Mouse (Mus musculus): ENCODE measurements at regions not wholly inside any gene's neighbourhood (a gene's known extent, or its start where the extent isn't known, plus 50 kb on each side); places are given as distances from the start of the nearest gene placed in this dataset.

DNA sequence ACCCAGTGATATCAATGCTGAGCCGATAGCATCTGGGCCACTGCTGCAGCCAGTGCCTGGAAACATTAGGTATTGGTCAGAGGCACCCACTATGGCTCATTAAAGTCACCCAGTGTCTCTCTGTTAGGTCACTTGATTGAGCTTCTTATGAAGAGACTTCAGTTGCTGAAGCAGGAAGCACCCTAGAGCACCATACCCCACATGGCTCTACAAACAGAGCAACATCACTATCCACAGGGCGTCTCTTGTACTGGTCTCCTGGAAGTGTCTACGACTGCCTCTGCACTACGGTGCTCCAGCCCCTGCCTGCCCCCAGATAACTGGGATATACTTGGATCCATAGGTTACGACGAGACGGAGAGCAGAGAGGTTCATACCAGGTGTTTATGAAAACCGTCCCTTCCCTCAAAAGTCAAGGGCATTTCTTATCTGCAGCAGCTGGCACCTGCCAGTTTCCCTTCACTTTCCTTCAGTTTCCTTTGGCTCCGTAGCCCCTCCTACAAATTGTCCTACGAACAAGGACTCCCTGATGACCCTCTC, 100.6 kb upstream of the Fut8 start:
- no peak for ATAC-seq (ENCODE audit: poor library complexity, severe bottlenecking)

DNA sequence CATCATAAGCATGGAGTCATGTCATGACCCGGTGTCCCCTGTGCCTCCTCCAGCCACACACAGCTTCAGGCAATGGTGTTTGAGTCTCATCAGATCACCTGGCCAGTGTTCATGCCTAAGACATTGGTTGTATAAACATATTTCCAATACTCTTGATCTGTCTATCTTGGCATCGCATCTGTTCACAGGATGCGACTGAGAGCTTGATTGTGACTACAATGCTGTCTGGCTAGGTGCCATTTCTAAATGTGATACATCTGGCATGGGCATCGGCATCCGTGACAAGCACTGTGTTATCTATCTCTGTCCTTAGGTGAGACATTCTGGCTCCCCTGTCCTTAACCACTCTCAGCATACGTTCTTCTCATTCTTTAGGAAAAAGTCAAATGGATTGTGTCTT, 102.3 kb upstream of the Fut8 start:
- ATAC-seq (ENCODE audit: poor library complexity, severe bottlenecking), result no peak

DNA sequence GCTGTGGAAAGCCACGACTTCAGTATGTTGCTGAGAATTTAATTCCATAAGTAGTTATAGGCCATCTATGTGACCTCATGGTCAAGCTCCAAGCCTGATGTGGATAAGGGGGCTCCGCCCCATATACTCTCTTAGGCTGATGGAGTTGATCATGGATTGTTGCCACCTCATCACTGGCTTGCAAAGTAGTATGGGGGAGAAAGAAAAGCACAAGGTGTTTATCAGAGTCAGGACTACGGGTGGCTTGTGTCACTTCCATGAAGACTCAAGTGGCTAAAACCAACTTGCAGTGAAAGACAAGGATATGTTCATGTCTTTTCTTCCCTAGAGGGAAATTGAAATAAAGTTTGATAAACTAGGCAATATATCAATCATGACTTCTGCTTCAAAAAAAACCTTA, 102.9 kb upstream of the Fut8 start:
- no peak for ATAC-seq (ENCODE audit: poor library complexity, severe bottlenecking)

DNA sequence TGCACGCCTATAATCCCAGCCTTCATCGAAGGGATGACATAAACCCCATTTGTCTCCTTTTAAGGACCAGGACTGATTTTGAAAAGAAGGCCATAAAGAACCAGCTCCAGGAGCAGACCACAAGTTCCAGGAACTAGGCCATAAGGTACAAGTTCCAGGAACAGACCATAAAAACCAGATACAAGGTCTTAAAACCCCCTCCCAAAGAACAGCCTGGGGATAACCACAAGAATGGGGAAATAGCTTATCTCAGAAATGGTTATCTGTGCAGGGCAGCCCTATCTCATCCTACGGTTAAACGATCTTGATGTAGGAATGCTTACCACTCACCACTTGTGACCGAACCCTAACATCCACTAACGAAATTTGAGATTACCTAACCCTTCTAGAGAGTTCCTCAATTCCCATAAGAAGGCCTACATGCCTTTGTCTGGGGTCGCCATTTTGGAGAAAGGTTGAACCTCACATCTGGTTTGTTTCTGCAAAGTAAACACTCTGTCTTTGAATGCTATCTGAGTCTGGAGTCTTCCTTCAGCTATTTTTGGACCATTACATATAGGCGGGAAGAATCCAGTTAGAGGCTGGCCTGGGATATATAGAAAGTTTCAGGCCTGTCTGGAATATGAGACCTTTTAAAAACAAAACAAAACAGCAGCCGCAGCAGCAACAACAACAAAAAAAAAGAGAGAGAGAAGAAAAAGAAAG, 103.5 kb upstream of the Fut8 start:
- ATAC-seq (ENCODE audit: poor library complexity, severe bottlenecking), result peak; percentile 38

DNA sequence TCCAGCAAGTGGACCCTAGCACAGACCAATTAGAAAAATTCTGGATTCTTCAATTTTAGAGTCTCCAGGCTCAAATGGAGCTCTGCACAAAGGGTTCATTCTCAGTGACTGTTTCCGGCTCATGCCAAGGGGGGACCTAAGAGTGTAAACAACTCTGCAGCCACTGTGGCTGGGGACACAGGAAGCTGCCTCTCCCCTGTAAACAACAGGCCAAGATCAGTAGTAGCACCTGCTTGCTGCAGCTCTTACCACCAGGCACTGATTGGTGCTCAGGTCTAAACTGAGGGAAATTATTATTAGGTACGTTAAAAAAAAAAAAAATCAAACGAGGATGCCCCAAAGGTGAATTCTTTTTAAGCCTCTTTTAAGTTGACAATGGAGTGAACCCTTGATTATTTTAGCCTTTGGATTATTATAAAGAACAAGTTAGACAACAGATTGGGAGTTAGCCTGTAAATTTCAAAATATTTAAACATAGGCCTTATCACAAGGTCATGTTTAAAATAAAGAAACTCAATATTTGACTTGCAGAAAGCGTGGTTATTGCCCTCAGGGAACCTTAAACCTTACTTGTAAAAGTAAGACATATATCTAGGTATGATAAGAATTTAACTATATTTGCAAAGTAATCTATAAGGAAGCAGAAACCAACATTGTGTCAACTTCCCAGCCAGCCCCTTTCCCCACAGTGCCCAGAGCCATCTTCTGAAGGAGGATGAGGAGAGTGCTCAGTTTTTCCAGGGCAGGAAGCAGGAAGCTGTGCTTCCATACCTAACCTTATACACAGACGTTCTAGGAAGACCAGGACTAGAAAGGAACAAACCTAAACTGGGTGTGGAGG, 104.2 kb upstream of the Fut8 start:
- ATAC-seq (ENCODE audit: poor library complexity, severe bottlenecking), result no peak

DNA sequence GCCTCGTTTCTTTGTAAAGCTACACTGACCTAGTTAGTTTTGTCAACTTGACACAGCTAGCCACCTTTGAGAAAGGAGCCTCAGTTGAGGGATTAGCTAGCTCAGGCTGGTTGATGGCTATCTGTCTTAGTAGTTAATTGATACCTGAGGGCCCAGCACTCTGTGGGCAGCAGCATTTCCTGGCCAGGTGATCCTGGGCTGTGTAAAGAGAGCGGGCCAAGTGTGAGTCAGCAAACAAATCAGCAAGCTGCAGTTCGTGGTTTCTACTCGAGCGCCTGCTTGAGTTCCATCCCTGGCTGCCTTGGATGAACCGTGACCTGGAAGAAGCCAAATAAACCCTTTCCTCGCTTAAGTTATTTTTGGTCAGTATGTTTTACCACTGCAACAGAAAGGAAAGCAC, 106.6 kb upstream of the Fut8 start:
- peak; percentile 41 for ATAC-seq (ENCODE audit: poor library complexity, severe bottlenecking)

DNA sequence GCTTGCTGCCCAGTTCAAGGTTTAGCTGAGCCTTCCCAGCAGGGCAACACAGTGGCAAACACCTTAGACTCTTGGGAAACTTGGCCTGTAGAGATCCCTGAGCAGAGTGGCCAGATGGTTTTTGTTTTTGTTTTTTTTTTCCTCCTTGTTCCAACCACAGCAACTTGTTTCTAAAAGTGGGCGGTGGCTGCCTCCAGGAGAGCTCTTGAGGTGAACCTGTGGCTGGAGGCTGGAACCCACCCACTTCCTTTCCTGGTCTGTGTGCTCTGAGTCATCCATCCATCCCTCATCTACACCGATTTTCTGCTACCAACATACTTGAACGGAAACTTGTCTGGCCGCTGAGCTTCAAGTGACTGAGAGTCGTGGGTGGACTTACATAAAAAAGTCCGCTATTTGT, 107.4 kb upstream of the Fut8 start:
- ATAC-seq (ENCODE audit: poor library complexity, severe bottlenecking), result peak; percentile 60

DNA sequence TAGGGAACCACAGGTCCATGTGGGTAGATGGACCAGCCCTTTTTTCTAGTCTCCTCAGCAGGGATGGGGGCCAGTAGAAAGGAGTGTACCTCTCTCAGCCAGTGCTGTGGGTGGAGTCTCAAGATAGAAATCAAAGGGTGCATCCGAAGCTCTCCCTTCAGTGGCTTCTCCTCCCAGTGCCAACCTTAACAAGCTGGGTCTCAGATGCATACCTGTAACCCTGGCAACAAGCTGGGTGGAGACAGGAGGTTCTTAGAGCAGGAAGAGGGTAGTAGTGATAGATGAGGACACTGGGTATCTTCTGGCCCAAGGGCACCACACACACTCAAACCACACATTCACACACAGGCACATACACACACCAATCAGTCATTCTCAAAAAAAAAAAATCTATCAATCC, 113.7 kb upstream of the Fut8 start:
- ATAC-seq (ENCODE audit: poor library complexity, severe bottlenecking), result no peak; the same call in 1 of the 2 replicates

DNA sequence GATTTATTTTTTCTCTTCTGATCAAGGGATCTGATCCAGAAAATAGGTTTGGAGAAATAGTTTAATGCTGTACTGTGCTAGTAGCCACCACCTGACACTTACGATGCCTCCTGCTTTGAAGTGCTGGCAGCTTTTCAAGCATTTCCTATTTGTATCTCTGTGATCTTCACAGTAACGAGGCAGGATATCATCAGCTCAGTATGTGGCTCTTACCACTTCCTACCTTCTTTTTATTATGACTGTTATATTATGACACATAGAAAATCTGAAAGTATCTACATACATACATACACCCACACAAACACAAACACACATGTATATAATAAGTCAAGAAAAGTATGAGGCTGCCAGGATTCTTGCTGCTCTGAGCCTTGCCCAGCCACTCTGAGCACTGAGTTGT, 124.4 kb upstream of the Fut8 start:
- peak; percentile 67 for ATAC-seq (ENCODE audit: poor library complexity, severe bottlenecking)

DNA sequence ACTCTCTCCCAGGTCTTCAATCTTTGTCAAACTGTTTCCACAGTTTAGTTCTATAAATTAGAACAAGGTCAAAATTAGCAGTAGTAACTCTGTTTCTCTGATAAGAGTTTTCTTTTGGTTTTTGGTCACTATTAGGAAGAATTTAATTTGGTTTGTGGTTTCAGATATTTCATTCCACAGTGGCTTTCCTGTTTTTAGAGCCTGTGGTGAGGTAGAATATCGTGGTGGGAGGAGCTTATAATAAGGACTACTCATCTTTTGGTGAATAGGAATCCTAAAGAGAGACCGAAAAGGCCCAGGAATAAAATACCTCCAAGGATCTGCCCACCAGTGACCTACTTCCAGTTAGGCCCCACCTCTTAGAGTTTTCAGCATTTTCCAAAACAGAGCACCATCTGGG, 125.8 kb upstream of the Fut8 start:
- ATAC-seq (ENCODE audit: poor library complexity, severe bottlenecking), result no peak

DNA sequence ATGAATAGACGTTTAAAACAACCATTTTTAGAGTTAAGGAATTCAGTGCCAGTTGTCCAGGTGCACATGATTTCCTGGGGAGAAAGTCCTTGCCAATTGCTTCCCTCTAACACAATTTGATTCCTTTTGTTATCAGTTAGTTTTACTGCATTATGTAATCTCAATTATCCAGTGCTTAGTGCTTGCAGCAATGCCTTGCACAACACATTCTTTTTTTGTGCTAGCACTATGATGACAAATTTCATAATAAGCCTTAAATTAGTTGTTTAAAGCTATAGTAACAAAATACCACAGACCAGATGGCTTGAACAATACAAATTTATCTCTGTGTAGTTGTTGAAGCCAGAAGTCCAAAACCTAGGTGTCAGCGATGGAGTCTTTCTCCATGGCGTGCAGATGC, 130.7 kb upstream of the Fut8 start:
- peak; percentile 20 for ATAC-seq (ENCODE audit: poor library complexity, severe bottlenecking)

DNA sequence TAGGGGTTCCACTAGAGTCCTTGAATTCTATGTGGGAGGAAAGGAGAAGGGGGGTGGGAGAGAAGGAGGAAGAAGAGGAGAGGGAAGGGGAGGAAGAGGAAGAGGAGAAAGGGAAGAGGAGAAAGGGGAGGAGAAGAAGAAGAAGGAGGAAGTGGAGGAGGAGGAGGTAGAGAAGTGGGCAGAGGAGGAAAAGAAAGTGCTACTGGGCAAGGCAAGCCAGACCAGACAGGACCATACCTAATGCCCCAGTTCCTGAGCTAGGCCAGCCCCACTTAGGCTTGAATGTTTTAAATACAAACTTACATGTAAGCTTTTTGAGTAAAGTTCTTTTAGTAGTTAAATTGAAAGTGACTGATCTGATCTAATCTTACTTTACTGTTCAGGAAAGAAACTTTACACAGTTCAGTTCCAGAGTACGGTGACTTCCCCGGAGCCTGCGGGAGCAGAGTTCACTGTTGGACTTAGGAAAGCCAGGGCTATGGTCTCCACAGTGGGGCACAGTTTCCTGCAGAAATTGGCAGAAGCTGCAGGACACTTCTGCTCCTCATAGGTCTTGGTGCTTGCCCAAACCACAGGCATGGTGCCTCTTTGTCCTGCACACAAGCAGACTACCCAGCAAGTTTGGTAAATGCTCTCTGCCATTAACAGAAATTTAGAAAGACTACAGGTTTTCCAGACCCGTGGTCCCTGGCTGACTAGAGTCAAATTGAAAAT, 131.9 kb upstream of the Fut8 start:
- peak; percentile 57 for ATAC-seq (ENCODE audit: poor library complexity, severe bottlenecking)

DNA sequence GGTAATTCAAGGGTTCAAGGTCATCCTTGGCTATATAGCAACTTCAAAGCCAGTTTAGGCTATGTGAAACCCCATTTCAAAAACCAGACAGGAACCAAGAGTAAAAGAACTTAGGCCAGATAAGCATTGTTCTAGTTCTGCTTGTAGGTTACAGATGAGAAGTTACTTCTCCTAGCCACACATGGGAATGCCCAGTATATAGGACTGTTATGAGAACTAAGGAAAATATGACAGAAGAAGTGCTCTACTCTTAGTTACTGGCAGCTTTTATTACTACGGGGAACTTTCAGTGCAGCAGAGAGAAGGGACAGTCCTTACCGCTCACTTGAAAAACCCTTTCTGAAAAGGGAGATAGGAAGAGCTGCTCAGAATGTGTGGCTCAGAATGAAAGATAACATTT, 137.4 kb upstream of the Fut8 start:
- ATAC-seq (ENCODE audit: poor library complexity, severe bottlenecking), result no peak

DNA sequence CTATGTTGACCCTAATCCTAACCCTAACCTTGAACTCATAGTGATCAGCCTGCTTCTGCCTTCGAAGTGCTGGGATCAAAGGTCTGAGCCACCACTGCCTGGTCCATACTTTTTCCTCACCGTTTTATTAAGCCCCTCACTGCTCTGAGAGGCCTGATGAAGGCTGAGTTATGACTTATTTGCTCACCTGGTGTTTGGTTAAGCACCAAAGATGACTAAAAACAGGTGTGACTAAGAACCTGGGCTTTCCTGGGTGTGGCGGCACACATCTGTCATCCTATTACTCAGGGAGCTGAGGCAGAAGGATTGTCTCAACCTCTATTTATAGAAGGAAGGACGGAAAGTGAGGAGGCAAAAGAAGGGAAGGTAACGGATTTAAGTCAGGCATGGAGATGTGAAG, 137.5 kb upstream of the Max start:
- ATAC-seq (ENCODE audit: poor library complexity, severe bottlenecking), result no peak

DNA sequence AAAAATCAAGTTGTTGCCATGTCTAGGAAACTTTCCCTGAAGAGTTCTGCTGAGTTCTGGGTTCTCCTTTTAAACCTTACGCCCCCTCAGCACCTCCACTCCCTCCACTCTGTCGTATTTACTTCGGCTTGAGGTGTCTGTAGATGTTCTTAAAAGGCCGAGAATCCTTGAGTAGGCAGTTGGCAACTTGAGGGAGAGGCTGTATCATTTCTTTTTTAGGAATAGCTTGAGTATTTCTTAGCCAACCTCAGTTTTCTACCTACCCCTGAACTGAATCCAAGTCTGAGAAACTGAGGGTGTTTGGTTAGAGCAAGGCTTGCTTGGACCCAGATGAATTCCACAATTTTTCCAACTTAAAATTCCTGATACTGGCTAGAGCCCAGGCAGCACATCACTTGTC, 136.8 kb upstream of the Max start:
- no peak for ATAC-seq (ENCODE audit: poor library complexity, severe bottlenecking)

DNA sequence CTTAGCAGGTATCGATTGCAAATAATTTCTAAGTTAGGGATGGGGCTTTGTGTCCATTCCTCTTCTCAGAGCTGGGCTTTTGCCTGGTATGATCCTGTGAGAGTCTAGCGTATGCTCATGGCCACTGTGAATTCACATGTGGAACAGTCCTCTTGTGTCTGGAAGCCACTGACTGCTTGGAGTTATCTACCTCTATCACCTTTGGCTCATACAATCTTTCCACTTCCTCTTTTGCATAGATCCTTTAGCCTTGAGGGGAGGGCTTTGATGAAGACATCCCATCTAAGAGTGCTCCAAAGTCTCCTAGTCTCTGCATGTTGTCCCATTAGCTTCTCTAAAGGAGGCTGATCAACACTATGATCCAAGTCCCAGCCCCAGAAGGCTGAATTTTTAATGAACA, 135.8 kb upstream of the Max start:
- no peak for ATAC-seq (ENCODE audit: poor library complexity, severe bottlenecking)

DNA sequence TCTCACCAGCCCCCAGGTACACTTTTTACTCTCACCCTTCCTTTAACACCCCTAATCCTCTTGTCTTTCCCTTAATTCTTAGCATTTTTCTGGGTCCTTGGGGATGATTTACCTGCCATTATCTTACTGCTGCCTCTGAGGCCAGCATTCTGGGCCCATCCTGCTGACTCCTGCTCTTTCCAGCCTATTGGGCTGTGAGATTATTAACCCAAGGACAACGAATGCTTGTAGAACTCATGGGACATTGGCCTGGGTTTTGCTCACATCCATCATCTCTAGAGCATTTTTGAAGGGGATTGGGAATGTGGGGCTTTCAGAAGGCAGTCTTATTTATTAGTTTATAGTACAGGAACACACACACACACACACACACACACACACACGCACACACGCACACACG, 134.5 kb upstream of the Max start:
- no peak for ATAC-seq (ENCODE audit: poor library complexity, severe bottlenecking)

DNA sequence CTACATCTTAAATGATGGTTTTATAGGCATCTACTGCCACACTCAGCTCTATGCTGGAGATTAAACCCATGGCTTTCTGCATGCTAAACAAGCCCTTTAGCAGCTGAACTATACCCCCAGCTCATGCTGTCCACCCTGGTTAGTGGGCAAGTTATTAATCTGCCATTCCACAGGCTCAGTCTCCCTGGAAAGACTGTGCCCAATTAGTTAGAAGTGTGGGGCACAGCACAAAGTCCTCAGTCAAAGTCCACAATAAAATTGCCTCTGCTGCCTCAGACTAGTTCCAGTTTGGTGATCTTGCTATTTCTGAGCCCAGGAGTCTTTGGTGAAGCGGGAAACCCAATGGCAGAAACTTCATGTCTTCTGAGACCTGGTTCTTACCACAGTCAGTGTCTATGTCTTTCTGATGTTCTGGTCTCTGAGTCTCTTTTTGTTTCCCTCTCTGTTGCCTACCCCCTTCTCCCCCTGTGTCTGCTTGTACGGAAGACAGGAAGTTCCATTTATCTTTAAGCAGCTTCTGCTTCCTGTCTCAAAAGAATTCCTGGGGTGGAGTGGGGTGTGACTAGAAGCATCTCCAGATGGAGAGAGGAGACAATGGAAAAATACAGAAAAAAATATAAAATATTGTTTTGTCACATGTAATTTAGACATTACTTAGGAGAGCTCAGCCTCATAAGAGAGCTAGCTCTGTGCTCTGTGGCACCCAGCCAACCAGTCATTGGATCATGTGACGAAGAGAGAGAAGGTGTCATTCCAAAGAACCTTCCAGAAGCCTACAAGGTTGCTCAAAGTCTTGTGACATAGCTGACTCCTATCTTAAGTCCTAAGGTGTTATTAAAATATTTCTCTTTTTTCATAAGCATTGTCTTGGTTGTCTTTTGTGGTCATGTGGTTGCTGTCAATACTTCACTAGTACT, 133.3 kb upstream of the Max start:
- no peak for ATAC-seq (ENCODE audit: poor library complexity, severe bottlenecking)

DNA sequence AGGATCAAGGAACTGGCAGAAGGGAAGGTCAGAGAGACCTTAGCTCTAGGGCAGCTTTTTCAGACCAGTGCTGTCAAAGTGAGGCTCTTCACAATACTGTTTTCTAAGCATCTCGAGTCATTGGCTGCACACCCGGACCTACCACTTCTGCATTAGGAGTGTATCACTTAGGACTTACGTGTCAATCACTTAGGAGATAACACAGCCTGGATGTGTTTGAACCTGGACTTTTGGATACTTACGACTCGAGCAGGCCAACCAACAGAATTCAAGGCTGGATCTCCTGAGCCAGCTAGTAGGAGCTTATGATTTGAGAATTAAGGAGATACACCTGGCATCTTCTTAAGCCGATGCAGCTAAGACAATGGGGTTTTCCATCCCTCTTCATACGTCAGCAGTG, 132.2 kb upstream of the Max start:
- ATAC-seq (ENCODE audit: poor library complexity, severe bottlenecking), result no peak

DNA sequence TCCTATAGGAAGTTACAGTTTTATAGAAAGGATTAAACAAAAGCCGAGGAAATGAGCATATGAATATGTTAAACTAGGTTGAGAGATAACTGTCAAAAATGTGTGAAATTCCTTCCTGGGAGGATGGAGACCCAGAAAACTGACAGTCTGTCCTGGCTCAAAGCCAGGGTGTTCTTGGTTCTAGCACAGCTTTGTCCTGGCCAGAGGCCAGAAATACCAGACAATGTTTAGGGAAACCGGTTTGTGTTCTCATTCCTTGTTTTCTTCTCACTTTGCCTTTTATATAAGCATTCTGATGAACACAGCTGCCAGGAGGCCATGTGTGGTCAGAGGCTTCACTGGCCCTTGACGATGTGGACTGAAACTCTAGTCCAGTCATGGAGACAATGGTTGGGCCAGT, 130.7 kb upstream of the Max start:
- ATAC-seq (ENCODE audit: poor library complexity, severe bottlenecking), result no peak

DNA sequence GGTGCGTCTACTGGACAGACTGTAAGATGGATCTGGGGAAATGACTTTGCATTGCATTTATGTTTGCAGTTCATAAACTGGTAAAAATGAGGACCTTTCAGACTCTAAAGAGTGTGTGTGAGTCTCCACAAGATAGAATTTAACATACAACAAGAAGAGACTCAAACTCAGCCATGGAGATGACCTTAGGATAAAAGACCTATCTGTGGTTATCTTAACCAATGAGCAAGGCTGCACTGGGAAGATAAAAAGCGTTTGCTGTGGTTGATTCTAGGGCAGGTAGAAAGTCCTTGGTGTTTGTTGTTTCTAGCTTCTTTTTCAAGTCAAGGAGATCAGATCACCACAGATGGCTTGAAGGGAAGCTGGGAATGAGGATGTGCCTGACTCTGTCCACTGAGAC, 130.1 kb upstream of the Max start:
- no peak; the same call in 1 of the 2 replicates for ATAC-seq (ENCODE audit: poor library complexity, severe bottlenecking)
